Mouse (Mus musculus) midbrain, postnatal 0 days (tissue): ENCODE results near the gene Trp73. TPM values are rescaled to one million over a fixed set of nuclear protein-coding genes. Genes with fewer than 3 reads are reported as not detected.

ENCODE experiments used
- ATAC-seq: fragments of 200-750 bp; cut with Nextera tagmentation; 2 replicates; pipeline ENCODE4 v1.8.0; 2017; ENCODE audit warnings: moderate number of reproducible peaks, mild to moderate bottlenecking, moderate TSS enrichment, moderate library complexity; ENCODE audit not compliant: low FRiP score
- DNase-seq: peaks from one replicate; pipeline ENCODE4 v3.0.0-alpha.2; 2015; ENCODE audit warnings: low spot score
- H3K27ac ChIP-seq: fragments of 300-500 bp; sonication (generic); 2 replicates; pipeline ENCODE4 v1.5.1; 2014; ENCODE audit warnings: low read depth, mild to moderate bottlenecking, low read length, mixed read lengths
- H3K27me3 ChIP-seq: fragments of 300-500 bp; sonication (generic); 2 replicates; pipeline ENCODE4 v1.6.1; 2014; ENCODE audit warnings: low read length, control low read depth, mixed read lengths; ENCODE audit not compliant: insufficient read depth
- H3K36me3 ChIP-seq: fragments of 300-500 bp; sonication (generic); 2 replicates; pipeline ENCODE4 v1.6.1; 2014; ENCODE audit warnings: low read length, control low read depth, mixed read lengths; ENCODE audit not compliant: insufficient read depth
- H3K4me1 ChIP-seq: fragments of 300-500 bp; sonication (generic); 2 replicates; pipeline ENCODE4 v1.6.1; 2014; ENCODE audit warnings: mild to moderate bottlenecking, control low read depth, antibody characterized with exemption, low read length, mixed read lengths; ENCODE audit not compliant: insufficient read depth
- H3K4me2 ChIP-seq: fragments of 300-500 bp; sonication (generic); 2 replicates; pipeline ENCODE4 v1.6.1; 2014; ENCODE audit warnings: low read depth, mild to moderate bottlenecking, low read length, mixed read lengths; ENCODE audit not compliant: poor library complexity, severe bottlenecking
- H3K4me3 ChIP-seq: fragments of 300-500 bp; sonication (generic); 2 replicates; pipeline ENCODE4 v1.5.1; 2014; ENCODE audit warnings: low read depth, mild to moderate bottlenecking, low read length, moderate library complexity
- H3K9ac ChIP-seq: fragments of 300-500 bp; sonication (generic); replicated peaks from 2 replicates; pipeline ENCODE4 v1.6.1; 2014; ENCODE audit warnings: mild to moderate bottlenecking, low read length, moderate library complexity, mixed read lengths; ENCODE audit not compliant: poor library complexity, severe bottlenecking
- H3K9me3 ChIP-seq: fragments of 300-500 bp; sonication (generic); 2 replicates; pipeline ENCODE4 v1.6.1; 2016; ENCODE audit warnings: low read length, control low read depth
- CTCF ChIP-seq: IDR thresholded peaks from 2 replicates; pipeline ENCODE4 v1.5.1; 2016; ENCODE audit warnings: antibody characterized with exemption, mild to moderate bottlenecking
- WGBS: fragments of 180-500 bp; shearing (Covaris S2); extraction: QIAGEN DNeasy Blood & Tissue Kit; methylation state at CpG from one replicate; pipeline ENCODE4 v1.1.7; 2014; 5-methylcytosine and 5-hydroxymethylcytosine counted together
- polyA plus RNA-seq: library from polyadenylated mRNA; unstranded; fragments of >200 nt; fragmentation: Nextera tagmentation; extraction: Ambion mirVana; gene quantifications from 2 replicates; pipeline ENCODE4 v1.2.1, GENCODE M21; 2015
- total RNA-seq: library from RNA; depleted of rRNA; stranded (reverse); fragments of >200 nt; gene quantifications from 2 replicates; pipeline ENCODE4 v1.2.3, GENCODE M21; 2014

Gene Trp73
- total and polyA plus RNA-seq, 2 experiments from 2014 or later: 0.49 to 0.52 TPM

DNA sequence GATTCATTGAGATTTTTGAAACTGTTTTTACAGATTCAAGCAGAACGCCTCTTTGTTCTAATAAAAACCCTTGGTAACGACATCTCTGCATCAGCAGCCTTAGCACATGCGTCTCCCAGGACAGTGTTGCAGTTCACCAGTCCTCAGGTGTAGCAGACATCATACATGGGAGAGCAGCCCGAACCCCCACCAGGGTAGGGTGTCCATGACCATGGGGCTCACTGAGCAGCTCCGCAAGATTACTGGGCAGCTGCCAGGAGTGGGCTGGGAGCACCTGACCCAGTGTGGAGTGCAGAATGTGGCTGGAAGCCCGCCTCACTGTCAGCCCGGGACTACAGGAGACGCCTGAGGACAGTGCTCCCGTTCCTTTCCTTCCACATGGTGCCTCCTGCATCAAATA is 118.6 kb downstream of the Trp73 start:
- H3K9me3 ChIP-seq: no peaks in the 10 kb centered on the region
- no peak overlapping the region for H3K9ac ChIP-seq
- peaks cover 51% of the 10 kb centered on the region for H3K36me3 ChIP-seq
- no peak for TF ChIP-seq CTCF
- whole genome bisulfite sequencing: 90% methylated on average over 9 of the region's 9 CpGs
- no peak overlapping the region for H3K27ac ChIP-seq
- no peak overlapping the region for H3K4me3 ChIP-seq
- no peak overlapping the region for H3K4me2 ChIP-seq
- ATAC-seq: no peak
- no peak for DNase-seq
- peaks cover 5% of the 10 kb centered on the region; the same call in 1 of the 2 replicates for H3K4me1 ChIP-seq
- H3K27me3 ChIP-seq: no peaks in the 10 kb centered on the region

DNA sequence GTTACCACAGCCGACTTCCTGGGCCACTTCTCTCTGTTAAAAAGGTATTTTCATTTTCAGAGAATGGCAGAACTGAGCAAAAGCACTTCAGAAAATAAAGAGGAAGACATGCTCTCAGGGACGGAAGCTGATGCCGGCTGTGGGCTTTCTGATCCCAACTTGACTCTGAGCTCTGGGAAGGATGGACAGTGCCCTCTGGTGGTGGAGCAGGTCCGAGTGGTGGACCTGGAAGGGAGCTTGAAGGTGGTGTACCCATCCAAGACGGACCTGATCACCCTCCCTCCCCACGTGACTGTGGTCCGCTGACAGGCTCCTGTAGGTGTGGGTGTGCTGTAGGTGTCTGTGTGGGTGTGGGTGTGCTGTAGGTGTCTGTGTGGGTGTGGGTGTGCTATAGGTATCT is 120.4 kb downstream of the Trp73 start:
- no peak overlapping the region for H3K4me3 ChIP-seq
- H3K36me3 ChIP-seq: peaks cover 60% of the 10 kb centered on the region
- no peak overlapping the region for H3K9ac ChIP-seq
- no peaks in the 10 kb centered on the region for H3K4me1 ChIP-seq
- no peak overlapping the region for H3K4me2 ChIP-seq
- H3K27ac ChIP-seq: no peak overlapping the region
- no peaks in the 10 kb centered on the region for H3K27me3 ChIP-seq
- 80% methylated on average over 7 of the region's 7 CpGs for WGBS
- ATAC-seq (no peak), DNase-seq (no peak)
- H3K9me3 ChIP-seq: no peaks in the 10 kb centered on the region
- TF ChIP-seq CTCF: peak; percentile 58

DNA sequence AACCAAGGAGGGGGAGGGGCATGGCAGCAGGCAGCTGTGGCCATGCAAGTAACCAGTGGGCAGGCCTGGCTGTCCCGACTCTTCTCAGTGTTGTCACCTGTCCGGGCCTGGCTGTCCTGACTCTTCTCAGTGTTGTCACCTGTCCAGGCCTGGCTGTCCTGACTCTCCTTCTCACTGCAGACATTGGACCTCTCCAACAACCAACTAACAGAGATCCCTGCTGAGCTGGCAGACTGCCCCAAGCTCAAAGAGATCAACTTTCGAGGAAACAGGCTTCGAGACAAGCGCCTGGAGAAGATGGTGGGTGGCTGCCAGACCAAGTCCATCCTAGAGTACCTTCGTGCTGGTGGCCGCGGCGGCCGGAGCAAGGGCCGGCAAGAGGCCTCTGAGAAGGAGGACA is 124.5 kb downstream of the Trp73 start:
- Histone ChIP-seq H3K36me3 (peaks cover 46% of the 10 kb centered on the region), H3K27ac (no peak overlapping the region), H3K4me3 (no peak overlapping the region), H3K4me1 (peaks cover 13% of the 10 kb centered on the region), H3K27me3 (no peaks in the 10 kb centered on the region), H3K9me3 (no peaks in the 10 kb centered on the region), H3K4me2 (no peak overlapping the region), H3K9ac (no peak overlapping the region)
- ATAC-seq (no peak), DNase-seq (no peak)
- no peak for TF ChIP-seq CTCF
- 90% methylated on average over 11 of the region's 11 CpGs for WGBS

DNA sequence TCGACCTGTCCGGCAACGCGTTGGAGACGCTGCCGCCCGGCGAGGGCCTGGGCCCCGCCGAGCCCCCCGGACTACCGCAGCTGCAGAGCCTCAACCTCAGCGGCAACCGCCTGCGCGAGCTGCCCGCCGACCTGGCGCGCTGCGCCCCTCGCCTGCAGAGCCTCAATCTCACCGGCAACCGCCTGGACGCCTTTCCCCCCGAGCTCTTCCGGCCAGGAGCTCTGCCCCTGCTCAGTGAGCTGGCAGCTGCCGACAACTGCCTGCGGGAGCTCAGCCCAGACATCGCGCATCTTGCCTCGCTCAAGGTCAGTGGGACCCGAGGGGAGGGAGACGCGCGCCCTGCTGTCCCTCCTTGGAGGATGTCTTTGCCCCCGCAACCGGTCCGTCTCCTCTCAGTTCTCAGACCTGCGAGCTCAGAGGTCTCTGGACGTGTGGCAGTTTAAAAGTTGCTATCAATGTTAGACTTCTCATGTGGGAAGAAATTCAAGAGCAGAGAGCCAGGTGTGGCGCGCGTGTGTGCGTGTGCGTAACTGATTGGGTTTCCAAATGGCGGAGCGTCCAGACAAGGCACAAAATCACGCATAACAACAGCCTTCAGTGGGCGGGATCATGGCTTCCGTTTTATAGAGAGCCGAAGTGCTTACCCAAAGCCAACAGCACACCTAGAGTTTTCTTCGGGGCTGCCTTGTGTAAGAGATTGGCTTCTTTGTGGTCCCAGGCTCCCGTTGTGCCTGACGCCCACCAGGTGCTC is 127.7 kb downstream of the Trp73 start:
- H3K36me3 ChIP-seq: peaks cover 18% of the 10 kb centered on the region
- H3K4me1 ChIP-seq: peaks cover 13% of the 10 kb centered on the region
- peak overlapping the region; percentile 88 for H3K4me2 ChIP-seq
- H3K9me3 ChIP-seq: no peaks in the 10 kb centered on the region
- peak overlapping the region; percentile 96 for H3K9ac ChIP-seq
- peak overlapping the region; percentile 98 for H3K4me3 ChIP-seq
- H3K27ac ChIP-seq: peak overlapping the region; percentile 74
- 4% methylated on average over 43 of the region's 55 CpGs for WGBS
- DNase-seq: peak; percentile 27
- no peaks in the 10 kb centered on the region for H3K27me3 ChIP-seq
- TF ChIP-seq CTCF: no peak
- ATAC-seq: peak; percentile 8; the same call in 1 of the 2 replicates

DNA sequence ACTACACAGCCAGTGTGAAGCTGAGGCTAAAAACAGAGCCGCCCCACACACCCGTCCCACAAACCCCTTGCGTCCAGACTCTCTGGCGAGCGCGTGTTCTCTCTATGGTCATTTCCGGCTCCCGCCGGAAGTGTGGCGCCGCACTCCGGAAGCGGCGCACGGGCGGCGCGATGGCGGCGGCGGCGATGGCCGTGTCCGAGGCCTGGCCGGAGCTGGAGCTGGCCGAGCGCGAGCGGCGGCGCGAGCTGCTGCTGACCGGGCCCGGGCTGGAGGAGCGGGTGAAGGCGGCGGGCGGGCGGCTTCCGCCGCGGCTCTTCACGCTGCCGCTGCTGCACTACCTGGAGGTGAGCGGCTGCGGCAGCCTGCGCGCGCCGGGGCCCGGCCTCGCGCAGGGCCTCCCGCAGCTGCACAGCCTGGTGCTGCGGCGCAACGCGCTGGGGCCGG is 128.3 kb downstream of the Trp73 start, which contains the start of gene Lrrc47:
TSS of gene Lrrc47 (plus strand) at position 86 of the 444 bp plus-strand sequence.
- Histone ChIP-seq H3K27me3 (no peaks in the 10 kb centered on the region), H3K4me1 (peaks cover 13% of the 10 kb centered on the region), H3K27ac (peak within 1 kb of the TSS; percentile 74), H3K4me2 (peak within 1 kb of the TSS; percentile 88), H3K9ac (peak within 1 kb of the TSS; percentile 96), H3K9me3 (no peaks in the 10 kb centered on the region), H3K36me3 (peaks cover 18% of the 10 kb centered on the region), H3K4me3 (peak within 1 kb of the TSS; percentile 98)
- TF ChIP-seq CTCF: 0 out of 2 replicates have a peak, but pooled peaks have one; percentile 6
- 0% methylated on average over 38 of the region's 59 CpGs for WGBS
- DNase-seq (peak; percentile 91), ATAC-seq (peak; percentile 90)
